Mouse (Mus musculus) spleen, postnatal 4 days (tissue): ENCODE data around the gene Vmn1r139.
"Not testable (repeated sequence)": the region's sequence is repeated elsewhere in the genome, so short reads cannot be mapped to it uniquely, and the experiment has no call there.

Source experiments
- DNase-seq, 2 experiments: peaks; one replicate each; pipeline ENCODE4 v3.0.0; 2022; ENCODE audit warnings: low spot score in 2 of 2

Vmn1r139 gene

GRCm38 (mm10) chr7:22068757-22069156 lies at the start of gene Vmn1r139:
Vmn1r139 (plus strand) TSS chr7:22069057.
- DNase-seq, result not testable (repeated sequence)

GRCm38 (mm10) chr7:22028797-22029196 lies 40.1 kb upstream of the Vmn1r139 start, which contains the start of gene Vmn1r138:
Vmn1r138 (minus strand) TSS chr7:22028897.
- DNase-seq, result not testable (repeated sequence)

- not testable (repeated sequence) for DNase-seq
These were observed 12.7 kb upstream of the Vmn1r139 start, which contains the start of gene Gm6176 for GRCm38 (mm10) chr7:22056205-22056604. Gm6176 (minus strand) TSS chr7:22056305.

GRCm38 (mm10) chr7:22118145-22118544 lies 49.3 kb downstream of the Vmn1r139 start, which contains the start of gene Gm16451:
Gm16451 (minus strand) TSS chr7:22118245.
- not testable (repeated sequence) for DNase-seq

- DNase-seq, result not testable (repeated sequence)
These were observed 65.8 kb downstream of the Vmn1r139 start, which contains the start of gene Gm10666 for GRCm38 (mm10) chr7:22134641-22135040. Gm10666 (minus strand) TSS chr7:22134741.
